Mouse (Mus musculus): Measurements from ENCODE around the gene Slc13a3.

GRCm38 (mm10) chr2:165494495-165494894 is 21.5 kb upstream of the Slc13a3 start:
- no peak for TF ChIP-seq POLR2A (IDR thresholded peaks at IDR 0.05; ENCODE audit: insufficient read depth, low read depth, low read length)
- TF ChIP-seq EP300 (IDR thresholded peaks at IDR 0.05; ENCODE audit: insufficient read depth, low read depth, low read length), result no peak
